Mouse (Mus musculus) small intestine, adult 2 months (tissue): ENCODE results near the gene Farp2.

Source experiments
- CTCF ChIP-seq: fragments of 200-500 bp; IDR thresholded peaks from 2 replicates; pipeline ENCODE4 v1.5.1; 2012; ENCODE audit warnings: low read depth, mild to moderate bottlenecking, control low read depth, inconsistent platforms, low read length, moderate library complexity, mixed read lengths; ENCODE audit not compliant: insufficient replicate concordance, insufficient read length; ENCODE audit errors: extremely low read depth
- POLR2A ChIP-seq: fragments of 200-500 bp; IDR thresholded peaks from 2 replicates; pipeline ENCODE4 v1.6.1; 2012; ENCODE audit warnings: low read depth, mild to moderate bottlenecking, control low read depth, inconsistent platforms, low read length, moderate library complexity

DNA sequence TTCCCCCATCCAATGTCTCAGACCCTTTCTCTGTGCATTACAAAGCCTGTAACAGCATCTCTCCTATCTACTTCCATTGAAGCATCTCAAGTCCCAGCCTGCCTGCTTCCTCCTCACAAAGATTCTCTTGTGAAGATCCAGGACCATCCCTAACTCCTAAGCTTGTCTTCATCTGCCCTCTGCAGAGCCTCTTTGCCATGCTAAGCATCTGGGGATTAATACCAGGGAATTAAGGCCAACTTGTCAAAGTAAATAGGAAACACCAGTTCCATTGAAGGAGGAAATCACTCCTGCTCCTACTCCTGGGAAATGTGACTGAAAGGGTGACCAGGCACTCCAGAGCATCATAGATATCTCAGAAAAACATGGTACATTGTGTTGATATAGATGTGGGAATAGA is 158.1 kb downstream of the Farp2 start:
- TF ChIP-seq POLR2A = no peak
- no peak for TF ChIP-seq CTCF
